Mouse (Mus musculus) stomach, postnatal 0 days (tissue): ENCODE data around the gene Ccdc172. TPM values are rescaled to one million over a fixed set of nuclear protein-coding genes. Genes with fewer than 3 reads are reported as not detected.

Experiments
- ATAC-seq: fragments of 200-750 bp; cut with Nextera tagmentation; 2 replicates; pipeline ENCODE4 v1.8.0; 2017; ENCODE audit not compliant: low FRiP score, low TSS enrichment
- DNase-seq: peaks from one replicate; pipeline ENCODE4 v3.0.0-alpha.2; 2016; ENCODE audit warnings: low spot score
- H3K27ac ChIP-seq: fragments of 300-500 bp; sonication (generic); replicated peaks from 2 replicates; pipeline ENCODE4 v1.5.1; 2014; ENCODE audit warnings: mild to moderate bottlenecking, control low read depth
- H3K27me3 ChIP-seq: fragments of 300-500 bp; sonication (generic); 2 replicates; pipeline ENCODE4 v1.6.1; 2014; ENCODE audit warnings: low read length; ENCODE audit not compliant: control insufficient read depth, insufficient read depth
- H3K36me3 ChIP-seq: fragments of 300-500 bp; sonication (generic); 2 replicates; pipeline ENCODE4 v1.6.1; 2014; ENCODE audit warnings: low read length, mixed read lengths; ENCODE audit not compliant: control insufficient read depth, insufficient read depth
- H3K4me1 ChIP-seq: fragments of 300-500 bp; sonication (generic); replicated peaks from 2 replicates; pipeline ENCODE4 v1.6.1; 2014; ENCODE audit warnings: antibody characterized with exemption; ENCODE audit not compliant: control insufficient read depth, insufficient read depth
- H3K4me2 ChIP-seq: fragments of 300-500 bp; sonication (generic); replicated peaks from 2 replicates; pipeline ENCODE4 v1.6.1; 2014; ENCODE audit warnings: low read depth, mild to moderate bottlenecking, control low read depth, moderate library complexity
- H3K4me3 ChIP-seq: fragments of 300-500 bp; sonication (generic); 2 replicates; pipeline ENCODE4 v1.5.1; 2014; ENCODE audit warnings: low read depth, low read length, control low read depth
- H3K9ac ChIP-seq: fragments of 300-500 bp; sonication (generic); 2 replicates; pipeline ENCODE4 v1.6.1; 2014; ENCODE audit warnings: mild to moderate bottlenecking, low read length, control low read depth, mixed read lengths
- H3K9me3 ChIP-seq: fragments of 300-500 bp; sonication (generic); 2 replicates; pipeline ENCODE4 v1.6.1; 2016; ENCODE audit warnings: low read length; ENCODE audit not compliant: control insufficient read depth
- CTCF ChIP-seq: IDR thresholded peaks from 2 replicates; pipeline ENCODE4 v1.5.1; 2016; ENCODE audit warnings: antibody characterized with exemption, low read depth, mild to moderate bottlenecking, moderate library complexity
- EP300 ChIP-seq: optimal IDR thresholded peaks from 2 replicates; pipeline ENCODE3; 2016; ENCODE audit warnings: antibody characterized with exemption
- WGBS: fragments of 180-500 bp; shearing (Covaris S2); extraction: QIAGEN DNeasy Blood & Tissue Kit; methylation state at CpG from one replicate; pipeline ENCODE4 v1.1.7; 2014; 5-methylcytosine and 5-hydroxymethylcytosine counted together
- polyA plus RNA-seq: library from polyadenylated mRNA; unstranded; fragments of >200 nt; fragmentation: Nextera tagmentation; extraction: Ambion mirVana; gene quantifications from 2 replicates; pipeline ENCODE4 v1.2.1, GENCODE M21; 2015

The Ccdc172 gene
- polyA plus RNA-seq, 1 experiment from 2014 or later: not detected

GRCm38 (mm10) chr19:58573072-58573438, 61.3 kb downstream of the Ccdc172 start:
- TF ChIP-seq EP300 (no peak), CTCF (no peak)
- 61% methylated on average over 3 of the region's 3 CpGs for WGBS
- ATAC-seq (no peak), DNase-seq (no peak)
- no peaks in the 10 kb centered on the region for H3K27me3 ChIP-seq
- no peaks in the 10 kb centered on the region for H3K4me1 ChIP-seq
- H3K36me3 ChIP-seq: no peaks in the 10 kb centered on the region
- H3K27ac ChIP-seq: no peak overlapping the region
- H3K9me3 ChIP-seq: no peaks in the 10 kb centered on the region
- no peak overlapping the region for H3K4me2 ChIP-seq
- no peak overlapping the region for H3K9ac ChIP-seq
- H3K4me3 ChIP-seq: no peak overlapping the region

- Histone ChIP-seq H3K9ac (no peak overlapping the region), H3K4me1 (no peaks in the 10 kb centered on the region), H3K27ac (no peak overlapping the region), H3K27me3 (no peaks in the 10 kb centered on the region), H3K36me3 (no peaks in the 10 kb centered on the region), H3K4me2 (no peak overlapping the region), H3K4me3 (no peak overlapping the region), H3K9me3 (no peaks in the 10 kb centered on the region)
- 61% methylated on average over 7 of the region's 7 CpGs for WGBS
- no peak for TF ChIP-seq CTCF
- DNase-seq (no peak), ATAC-seq (no peak)
Measured at GRCm38 (mm10) chr19:58582018-58582417, 70.2 kb downstream of the Ccdc172 start.

DNA sequence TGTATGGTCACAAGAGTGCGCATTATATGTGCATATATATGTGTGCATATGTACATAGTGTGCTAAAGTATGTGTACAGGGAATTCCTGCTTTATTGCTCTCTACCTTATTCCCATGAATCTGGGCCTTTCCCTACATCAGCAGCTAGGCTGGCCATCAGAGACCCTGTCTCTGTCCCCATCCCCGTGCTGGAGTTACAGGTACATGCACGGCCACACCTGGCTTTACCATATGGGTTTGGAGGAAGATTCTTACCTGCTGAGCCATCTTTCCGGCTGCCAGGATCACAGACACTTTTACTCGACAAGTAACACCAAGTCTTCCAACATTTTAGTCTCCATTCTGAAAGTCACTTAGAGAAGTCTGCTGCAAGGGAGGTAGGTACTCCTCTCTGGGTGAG, 71.2 kb downstream of the Ccdc172 start:
- no peaks in the 10 kb centered on the region for H3K36me3 ChIP-seq
- 89% methylated on average over 5 of the region's 5 CpGs for WGBS
- H3K4me3 ChIP-seq: no peak overlapping the region
- no peak for ATAC-seq
- no peaks in the 10 kb centered on the region for H3K27me3 ChIP-seq
- H3K27ac ChIP-seq: no peak overlapping the region
- DNase-seq: no peak
- no peak overlapping the region for H3K9ac ChIP-seq
- TF ChIP-seq EP300: no peak
- no peak for TF ChIP-seq CTCF
- no peak overlapping the region for H3K4me2 ChIP-seq
- no peaks in the 10 kb centered on the region for H3K4me1 ChIP-seq
- H3K9me3 ChIP-seq: no peaks in the 10 kb centered on the region

GRCm38 (mm10) chr19:58586046-58586445, 74.3 kb downstream of the Ccdc172 start:
- WGBS: 59% methylated on average over 2 of the region's 2 CpGs
- no peak overlapping the region for H3K27ac ChIP-seq
- ATAC-seq: no peak

DNA sequence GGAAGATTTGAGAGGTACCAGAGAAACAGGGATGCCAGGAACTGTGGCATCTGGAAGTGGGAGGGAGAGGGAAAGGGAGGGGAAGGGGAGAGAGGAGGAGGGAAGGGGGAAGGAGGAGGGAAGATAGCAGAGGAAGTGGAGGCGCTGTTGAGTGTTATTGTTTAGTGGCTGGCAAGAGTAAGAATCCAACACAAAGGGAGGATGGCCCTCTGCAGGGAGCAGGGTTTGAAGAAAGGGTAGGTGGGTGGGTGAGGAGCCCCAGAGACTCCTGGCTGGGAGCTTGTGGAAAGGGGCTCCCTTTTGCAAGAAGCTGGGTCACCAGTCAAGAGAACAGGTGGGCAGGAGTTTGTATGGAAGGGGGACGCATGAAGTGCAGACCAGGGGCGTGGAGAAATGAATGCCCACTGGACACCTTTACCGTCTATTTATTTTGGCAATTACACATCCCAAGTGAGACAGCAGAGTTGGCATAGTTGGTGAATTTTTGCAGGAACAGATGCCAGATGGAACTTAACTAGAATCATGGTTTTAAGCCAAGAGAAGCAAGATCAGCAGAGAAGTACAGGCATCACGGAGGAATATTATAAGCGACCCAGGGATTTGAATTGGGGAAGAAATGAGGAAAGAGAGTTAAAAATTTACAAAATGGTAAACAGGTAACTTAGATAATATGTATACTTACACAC, 78.6 kb downstream of the Ccdc172 start:
- TF ChIP-seq CTCF: no peak
- no peak for TF ChIP-seq EP300

More at GRCm38 (mm10) chr19:58586046-58586445, 74.3 kb downstream of the Ccdc172 start:
- no peaks in the 10 kb centered on the region for H3K27me3 ChIP-seq
- H3K4me1 ChIP-seq: no peaks in the 10 kb centered on the region
- H3K36me3 ChIP-seq: no peaks in the 10 kb centered on the region
- no peak overlapping the region for H3K4me2 ChIP-seq
- no peak for TF ChIP-seq CTCF
- no peak for TF ChIP-seq EP300
- H3K9ac ChIP-seq: no peak overlapping the region
- no peaks in the 10 kb centered on the region for H3K9me3 ChIP-seq
- DNase-seq: no peak
- no peak overlapping the region for H3K4me3 ChIP-seq

GRCm38 (mm10) chr19:58600381-58600780, 88.6 kb downstream of the Ccdc172 start:
- Histone ChIP-seq H3K9me3 (no peaks in the 10 kb centered on the region), H3K9ac (no peak overlapping the region), H3K4me3 (no peak overlapping the region), H3K4me1 (no peaks in the 10 kb centered on the region), H3K27me3 (no peaks in the 10 kb centered on the region), H3K36me3 (no peaks in the 10 kb centered on the region), H3K27ac (no peak overlapping the region), H3K4me2 (no peak overlapping the region)
- WGBS: 81% methylated on average over 5 of the region's 5 CpGs
- no peak for TF ChIP-seq EP300
- TF ChIP-seq CTCF: no peak
- ATAC-seq (no peak), DNase-seq (no peak)

More for the DNA sequence above, 78.6 kb downstream of the Ccdc172 start:
- no peak overlapping the region for H3K27ac ChIP-seq
- no peaks in the 10 kb centered on the region for H3K27me3 ChIP-seq
- no peak overlapping the region for H3K4me3 ChIP-seq
- H3K36me3 ChIP-seq: no peaks in the 10 kb centered on the region
- H3K4me1 ChIP-seq: no peaks in the 10 kb centered on the region
- H3K9ac ChIP-seq: no peak overlapping the region
- ATAC-seq: no peak
- no peak for DNase-seq
- H3K9me3 ChIP-seq: no peaks in the 10 kb centered on the region
- 65% methylated on average over 6 of the region's 6 CpGs for WGBS
- H3K4me2 ChIP-seq: no peak overlapping the region

Other genes starting within 250 kb of the Ccdc172 start
- 7.7 and 9.1 TPM in 2 replicates for gene Gfra1, start 56.1 kb upstream of the Ccdc172 start, polyA plus RNA-seq
- 0.11 and 0.24 TPM in 2 replicates for gene Pnlip, start 140.5 kb downstream of the Ccdc172 start, polyA plus RNA-seq
- 10.3 and 11.8 TPM in 2 replicates for gene Pnliprp1, start 216.9 kb downstream of the Ccdc172 start, polyA plus RNA-seq
- 3.9 and 4.2 TPM in 2 replicates for gene Pnliprp2, start 247.7 kb downstream of the Ccdc172 start, polyA plus RNA-seq